Mouse (Mus musculus): Measurements from ENCODE around the gene Ncoa6.

Gene Ncoa6

DNA sequence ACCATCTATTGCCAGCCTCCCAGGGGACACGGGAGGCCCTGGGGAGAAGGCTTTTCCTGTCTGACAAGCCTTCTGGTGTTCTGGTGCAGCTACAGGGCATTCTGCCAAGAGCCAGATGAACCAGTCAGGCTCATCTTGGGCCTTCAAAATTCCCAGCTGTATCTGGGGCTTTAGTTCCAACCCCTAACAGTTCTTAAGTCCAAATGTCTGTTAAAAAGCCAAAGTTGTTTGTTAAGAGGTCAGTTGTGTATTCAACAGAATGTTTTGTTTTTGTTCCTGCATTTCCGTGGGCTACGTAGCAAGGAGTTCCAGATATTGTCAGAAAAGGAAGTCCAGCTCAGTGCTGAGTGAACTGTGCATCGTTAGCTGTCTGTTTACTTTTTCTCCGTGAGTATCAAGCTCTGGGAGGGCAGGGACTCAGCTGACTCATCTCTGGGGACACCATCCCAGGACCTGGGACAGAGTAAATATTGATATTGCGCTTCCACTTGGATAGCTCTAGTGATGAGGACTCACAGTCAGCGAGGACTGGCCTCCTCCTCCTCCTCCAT lies 104.3 kb downstream of the Ncoa6 start:
- no peak for DNase-seq (ENCODE audit: low spot score in 2 of 2)

DNA sequence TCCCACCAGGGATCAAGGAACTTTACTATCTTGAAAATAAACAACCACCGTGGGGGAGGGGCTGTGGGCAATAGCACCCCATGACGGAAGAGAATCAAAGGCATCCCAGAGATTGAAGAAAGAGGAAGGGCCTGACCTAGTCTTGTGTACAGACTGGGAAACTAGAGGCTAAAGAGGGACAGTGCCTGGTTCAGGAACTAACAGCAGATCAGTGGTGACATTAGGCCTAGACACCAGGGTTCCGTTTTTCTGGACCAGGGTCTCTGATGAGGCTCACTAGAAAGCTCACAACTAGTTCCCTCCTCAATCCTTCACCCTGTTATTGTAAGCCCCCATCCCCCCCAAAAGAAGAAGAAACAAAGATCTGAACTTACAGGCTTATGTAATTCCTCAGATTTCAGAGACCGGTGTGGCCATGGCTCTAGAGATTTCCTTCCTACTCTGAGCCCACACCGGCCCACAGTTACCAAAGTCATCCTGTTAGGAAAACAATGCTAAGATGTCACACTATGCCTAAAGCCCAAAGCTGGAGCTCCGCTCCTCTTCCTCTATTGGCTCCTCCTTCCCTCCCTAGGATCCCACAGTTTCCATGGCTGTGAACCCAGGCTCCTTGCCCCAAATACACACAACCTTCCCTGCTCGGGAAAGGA lies 105.9 kb downstream of the Ncoa6 start:
- no peak for DNase-seq (ENCODE audit: low spot score in 2 of 2)

DNA sequence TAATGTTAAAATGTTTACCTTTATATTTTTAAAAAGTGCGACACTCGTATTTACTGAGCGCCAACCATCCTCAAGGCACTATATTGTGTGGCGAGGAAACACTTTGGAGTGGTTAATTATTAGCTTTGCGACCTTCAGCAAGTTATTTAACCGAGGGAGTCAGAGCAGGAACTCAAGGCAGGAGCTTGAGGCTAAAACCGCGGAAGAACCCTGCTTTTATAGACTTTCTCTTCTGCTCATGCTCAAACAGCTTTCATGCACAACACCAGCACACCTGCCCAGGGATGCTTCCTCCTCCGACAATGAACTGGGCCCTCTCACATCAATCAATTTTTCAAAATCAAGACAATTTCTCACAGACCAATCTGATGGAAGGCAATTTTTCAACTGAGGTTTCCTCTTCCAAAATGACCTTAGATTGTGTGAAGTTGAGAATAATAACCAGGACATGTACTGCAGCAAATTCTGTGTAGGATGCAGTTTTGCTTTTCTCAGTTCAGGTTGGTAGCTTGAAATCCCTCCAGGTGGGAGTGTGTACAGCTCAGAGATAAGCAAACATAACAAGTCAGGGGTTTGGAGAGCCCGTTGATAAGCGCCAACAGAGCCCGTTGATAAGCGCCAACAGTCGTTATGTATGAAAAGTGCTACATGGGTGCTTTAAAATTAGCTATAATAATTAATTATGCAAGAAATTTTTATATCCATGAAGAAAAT lies 115.9 kb downstream of the Ncoa6 start:
- DNase-seq (ENCODE audit: low spot score in 2 of 2), result peak; percentile 25 to 51

DNA sequence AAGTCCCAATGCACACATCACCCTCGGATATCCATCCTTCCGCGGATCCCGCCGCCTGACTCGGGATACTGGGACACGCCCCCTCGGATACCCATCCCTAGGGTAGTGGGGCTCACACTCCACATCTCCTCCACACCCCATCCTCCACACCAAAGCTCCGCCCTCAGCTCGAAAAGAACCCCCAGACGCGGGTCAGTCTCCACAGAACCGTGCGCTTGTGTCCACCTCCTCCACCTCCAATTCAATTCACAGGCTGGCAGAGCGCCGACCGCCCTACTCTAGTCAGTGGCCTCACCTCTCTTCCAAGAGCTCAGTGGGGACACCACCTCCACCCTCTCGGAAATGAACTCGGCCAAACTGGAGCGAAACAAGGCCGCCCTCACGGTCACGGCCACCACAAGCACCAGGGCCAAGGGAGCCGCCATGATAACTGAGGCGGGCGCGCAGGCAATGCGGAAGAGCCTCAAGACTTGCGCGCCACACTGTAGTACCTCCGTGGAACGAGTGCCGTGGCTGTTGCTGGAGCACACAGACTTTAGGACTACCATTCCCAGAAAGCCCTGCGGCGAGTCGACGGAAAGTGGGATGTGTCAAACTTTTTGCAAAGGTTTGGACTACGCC lies 116.6 kb downstream of the Ncoa6 start, which contains the start of gene Pigu:
Gene Pigu (minus strand): TSS at position 460 of the 621 bp plus-strand sequence.
- peak; percentile 97 to 98 for DNase-seq (ENCODE audit: low spot score in 2 of 2)

DNA sequence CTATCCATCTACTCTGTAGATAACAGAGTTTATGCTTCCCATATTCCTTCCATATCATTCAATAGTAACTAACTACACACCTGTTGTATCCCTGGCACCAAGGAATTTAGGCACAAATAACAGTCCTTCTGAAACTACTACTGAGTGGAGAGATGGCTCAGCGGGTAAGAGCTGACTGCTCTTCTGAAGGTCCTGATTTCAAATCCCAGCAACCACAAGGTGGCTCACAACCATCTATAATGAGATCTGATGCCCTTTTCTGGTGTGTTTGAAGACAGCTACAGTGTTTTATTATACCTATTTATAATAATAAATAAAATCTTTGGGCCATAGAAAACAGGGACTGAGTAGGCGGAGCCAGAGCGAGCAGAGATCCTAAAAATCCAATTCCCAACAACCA lies 119.3 kb downstream of the Ncoa6 start:
- DNase-seq (ENCODE audit: low spot score in 2 of 2), result no peak

DNA sequence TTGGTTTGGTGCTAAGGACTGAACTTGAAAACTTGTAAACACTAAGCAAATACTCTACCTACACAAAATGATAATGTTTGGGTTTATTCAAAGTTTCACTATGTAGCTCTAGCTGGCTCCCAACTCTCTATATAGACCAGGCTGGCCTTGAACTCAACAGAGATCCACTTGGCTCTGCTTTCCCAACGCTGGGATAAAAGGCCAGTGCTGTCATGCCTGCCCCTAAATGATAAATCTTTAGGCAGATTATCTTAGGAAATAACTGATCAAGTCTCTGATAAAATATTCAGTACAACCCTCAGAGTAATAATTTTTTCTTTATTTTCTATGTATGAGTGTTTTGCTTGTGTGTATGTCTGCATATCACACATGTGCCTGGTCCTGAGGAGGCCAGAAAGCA lies 127.0 kb downstream of the Ncoa6 start:
- DNase-seq (ENCODE audit: low spot score in 2 of 2), result no peak

All from right cerebral cortex, adult 2 months (tissue).